Mouse (Mus musculus) heart, adult 2 months (tissue): Measurements from ENCODE around the gene Pcdh15. TPM values are rescaled to one million over a fixed set of nuclear protein-coding genes. Genes with fewer than 3 reads are reported as not detected.

Experiments
- DNase-seq, 2 experiments: peaks; one replicate each; pipeline ENCODE4 v3.0.0; 2021
- H3K27ac ChIP-seq: fragments of 200-600 bp; 2 replicates; pipeline ENCODE4 v1.8.1; 2022
- H3K27me3 ChIP-seq: fragments of 200-500 bp; 2 replicates; pipeline ENCODE4 v1.6.1; 2012; ENCODE audit warnings: mild to moderate bottlenecking, low read length, inconsistent platforms, mixed read lengths; ENCODE audit not compliant: control insufficient read depth, insufficient read depth
- H3K36me3 ChIP-seq: fragments of 200-500 bp; 2 replicates; pipeline ENCODE4 v1.6.1; 2012; ENCODE audit warnings: low read length, inconsistent platforms; ENCODE audit not compliant: control insufficient read depth, insufficient read depth
- H3K4me1 ChIP-seq: fragments of 200-500 bp; 2 replicates; pipeline ENCODE4 v1.6.1; 2011; ENCODE audit warnings: low read length; ENCODE audit not compliant: control insufficient read depth, insufficient read depth
- H3K4me3 ChIP-seq: fragments of 200-600 bp; 2 replicates; pipeline ENCODE4 v1.8.1; 2022
- H3K79me2 ChIP-seq: fragments of 200-500 bp; replicated peaks from 2 replicates; pipeline ENCODE4 v1.6.1; 2012; ENCODE audit warnings: mild to moderate bottlenecking, inconsistent platforms, low read length, moderate library complexity, mixed read lengths; ENCODE audit not compliant: control insufficient read depth, insufficient read depth
- H3K9ac ChIP-seq: fragments of 200-500 bp; 2 replicates; pipeline ENCODE4 v1.6.1; 2012; ENCODE audit warnings: low read depth, mild to moderate bottlenecking, control low read depth, inconsistent platforms, low read length, mixed read lengths
- CTCF ChIP-seq: fragments of 200-600 bp; IDR thresholded peaks from 2 replicates; pipeline ENCODE4 v1.8.1; 2022; ENCODE audit warnings: antibody characterized with exemption, mild to moderate bottlenecking, moderate library complexity
- EP300 ChIP-seq: fragments of 200-500 bp; IDR thresholded peaks from 2 replicates; pipeline ENCODE4 v1.6.1; 2011; ENCODE audit warnings: low read depth, low read length, control low read depth; ENCODE audit not compliant: insufficient read depth
- POLR2A ChIP-seq: fragments of 200-500 bp; IDR thresholded peaks from 2 replicates; pipeline ENCODE4 v1.6.1; 2011; ENCODE audit warnings: mild to moderate bottlenecking, low read depth, low read length, control low read depth; ENCODE audit not compliant: insufficient read depth
- WGBS: fragments of 180-500 bp; shearing (Covaris S2); methylation state at CpG from one replicate; pipeline ENCODE4 v1.1.7; 2018; 5-methylcytosine and 5-hydroxymethylcytosine counted together
- intact Hi-C: fragments of 180-260 bp; cut with DNase I; formaldehyde crosslinking; loops from one replicate; pipeline ENCODE4 v1.15.1; 2025
- polyA plus RNA-seq: library from polyadenylated mRNA; depleted of rRNA; stranded (reverse); fragments of >200 nt; gene quantifications from 2 replicates; pipeline ENCODE4 v1.2.3, GENCODE M21; 2012
- total RNA-seq, 2 experiments: library from RNA; stranded (reverse); gene quantifications; 2 replicates each; pipeline ENCODE4 v1.2.3; 2021

The Pcdh15 gene
- total and polyA plus RNA-seq, 3 experiments, result 0.61 to 0.89 (median 0.68) TPM

DNA sequence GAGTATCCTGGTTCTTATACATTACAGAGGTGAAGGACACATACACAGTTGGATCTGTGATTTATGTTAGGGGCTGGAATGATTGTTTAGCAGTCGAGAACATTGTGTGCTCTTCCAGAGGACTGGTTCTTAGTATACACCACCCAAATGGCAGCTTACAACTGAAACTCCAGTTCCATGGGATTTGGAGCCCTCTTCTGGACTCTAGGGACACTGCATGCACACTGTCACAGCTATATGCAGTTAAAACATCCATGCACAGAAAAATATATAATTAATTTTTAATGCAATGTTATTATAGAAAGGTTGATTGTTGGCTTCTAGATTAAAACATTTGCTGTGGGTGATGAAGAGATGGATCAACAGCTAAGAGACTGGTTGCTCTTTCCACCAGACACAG is 301.3 kb downstream of the Pcdh15 start:
- H3K27me3 ChIP-seq, result no peaks in the 10 kb centered on the region
- no peak overlapping the region for H3K27ac ChIP-seq
- no peaks in the 10 kb centered on the region for H3K79me2 ChIP-seq
- DNase-seq, result no peak
- H3K36me3 ChIP-seq, result no peaks in the 10 kb centered on the region
- no peaks in the 10 kb centered on the region for H3K4me1 ChIP-seq
- WGBS, result 68% methylated on average over 1 of the region's 1 CpGs
- no peak for TF ChIP-seq POLR2A
- TF ChIP-seq CTCF, result peak; percentile 54
- no peak for TF ChIP-seq EP300
- intact Hi-C loops, result no loop called here
- H3K9ac ChIP-seq, result no peak overlapping the region
- no peak overlapping the region for H3K4me3 ChIP-seq

DNA sequence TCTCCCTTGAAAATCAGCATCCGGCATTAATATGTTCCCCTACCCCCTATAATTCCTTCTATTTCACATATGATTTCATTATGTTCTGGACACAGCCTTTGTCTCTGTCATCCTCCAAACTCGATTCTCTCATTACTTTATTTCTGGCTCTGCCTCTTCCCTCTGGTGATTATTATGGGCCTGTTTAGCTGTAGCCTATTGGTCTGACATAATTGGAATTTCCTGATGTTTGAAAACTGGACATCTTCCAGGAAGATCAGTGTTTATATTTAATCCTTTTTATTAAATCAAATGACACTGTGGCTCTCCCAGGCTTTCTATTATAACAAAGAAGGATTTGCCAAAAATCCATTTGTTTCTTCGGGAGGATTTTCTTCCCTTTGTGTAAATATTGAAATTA is 326.3 kb downstream of the Pcdh15 start:
- no peak for TF ChIP-seq CTCF
- TF ChIP-seq POLR2A, result no peak
- TF ChIP-seq EP300, result no peak
- Histone ChIP-seq H3K4me3 (no peak overlapping the region), H3K36me3 (no peaks in the 10 kb centered on the region), H3K27ac (no peak overlapping the region), H3K79me2 (no peaks in the 10 kb centered on the region), H3K27me3 (no peaks in the 10 kb centered on the region), H3K4me1 (no peaks in the 10 kb centered on the region), H3K9ac (no peak overlapping the region)
- WGBS, result 53% methylated on average over 3 of the region's 3 CpGs
- no peak for DNase-seq
- intact Hi-C loops, result no loop called here

GRCm38 (mm10) chr10:73431345-73431744 is 332.2 kb downstream of the Pcdh15 start:
- H3K36me3 ChIP-seq, result no peaks in the 10 kb centered on the region
- no peaks in the 10 kb centered on the region for H3K4me1 ChIP-seq
- H3K4me3 ChIP-seq, result no peak overlapping the region
- DNase-seq, result no peak
- H3K9ac ChIP-seq, result no peak overlapping the region
- H3K27ac ChIP-seq, result no peak overlapping the region
- no peaks in the 10 kb centered on the region for H3K79me2 ChIP-seq
- no peak for TF ChIP-seq CTCF
- no peak for TF ChIP-seq EP300
- TF ChIP-seq POLR2A, result no peak
- intact Hi-C loops, result no loop called here
- no peaks in the 10 kb centered on the region for H3K27me3 ChIP-seq
- 76% methylated on average over 3 of the region's 3 CpGs for WGBS

GRCm38 (mm10) chr10:73484082-73484481 is 384.9 kb downstream of the Pcdh15 start:
- Histone ChIP-seq H3K9ac (no peak overlapping the region), H3K27me3 (no peaks in the 10 kb centered on the region), H3K4me3 (no peak overlapping the region), H3K27ac (no peak overlapping the region), H3K4me1 (no peaks in the 10 kb centered on the region), H3K79me2 (no peaks in the 10 kb centered on the region), H3K36me3 (no peaks in the 10 kb centered on the region)
- TF ChIP-seq POLR2A (no peak), EP300 (no peak)
- DNase-seq, result no peak
- WGBS, result 62% methylated on average over 2 of the region's 2 CpGs
- intact Hi-C loops, result no loop called here

- WGBS, result 61% methylated on average over 5 of the region's 5 CpGs
- intact Hi-C loops, result no loop called here
Measured at GRCm38 (mm10) chr10:73491654-73492053, 392.5 kb downstream of the Pcdh15 start.

DNA sequence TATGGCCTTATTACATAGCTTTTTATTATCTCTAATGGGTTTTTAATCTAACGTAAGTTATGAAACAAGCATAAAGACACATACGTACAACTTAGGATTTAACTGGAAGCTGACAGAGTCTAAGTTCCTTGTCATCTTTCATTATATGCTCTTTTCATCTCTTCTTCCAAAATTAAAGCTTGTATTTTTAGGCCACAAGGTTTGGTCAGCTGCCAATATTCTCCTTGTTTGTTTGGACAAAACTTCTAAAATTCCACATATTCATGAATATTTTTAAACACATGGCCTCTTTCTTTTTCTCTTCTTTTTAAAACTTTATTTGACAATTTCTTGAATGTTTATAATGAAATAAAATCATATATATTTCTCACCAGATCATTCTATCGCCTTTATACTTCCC is 415.7 kb downstream of the Pcdh15 start:
- Histone ChIP-seq H3K36me3 (no peaks in the 10 kb centered on the region), H3K27ac (no peak overlapping the region), H3K4me1 (no peaks in the 10 kb centered on the region), H3K4me3 (no peak overlapping the region), H3K79me2 (no peaks in the 10 kb centered on the region), H3K9ac (no peak overlapping the region), H3K27me3 (no peaks in the 10 kb centered on the region)
- TF ChIP-seq CTCF, result no peak
- no peak for TF ChIP-seq EP300
- TF ChIP-seq POLR2A, result no peak
- DNase-seq, result no peak
- WGBS, result 76% methylated on average over 3 of the region's 3 CpGs
- intact Hi-C loops, result no loop called here

More at GRCm38 (mm10) chr10:73491654-73492053, 392.5 kb downstream of the Pcdh15 start:
- no peak for TF ChIP-seq CTCF
- TF ChIP-seq POLR2A, result no peak
- TF ChIP-seq EP300, result no peak
- DNase-seq, result no peak
- no peaks in the 10 kb centered on the region for H3K4me1 ChIP-seq
- no peak overlapping the region for H3K9ac ChIP-seq
- no peak overlapping the region for H3K27ac ChIP-seq
- H3K27me3 ChIP-seq, result no peaks in the 10 kb centered on the region
- no peak overlapping the region for H3K4me3 ChIP-seq
- H3K79me2 ChIP-seq, result no peaks in the 10 kb centered on the region
- no peaks in the 10 kb centered on the region for H3K36me3 ChIP-seq
